Mouse (Mus musculus): ENCODE data around the gene Sesn3.

- TF ChIP-seq MAX (IDR thresholded peaks at IDR 0.05) (no peak), CTCF (IDR thresholded peaks at IDR 0.05; ENCODE audit: control insufficient read depth, insufficient read depth, insufficient read length) (no peak), CEBPB (IDR thresholded peaks at IDR 0.05; ENCODE audit: low read depth) (no peak), MYOG (IDR thresholded peaks at IDR 0.05; ENCODE audit: control insufficient read depth, extremely low read depth, insufficient read length) (no peak), MYOD1 (IDR thresholded peaks at IDR 0.05; ENCODE audit: control insufficient read depth, insufficient read length, low read depth) (no peak), USF1 (IDR thresholded peaks at IDR 0.05; ENCODE audit: low read depth) (no peak)
Observed at GRCm38 (mm10) chr9:14276481-14277287, 1.8 kb downstream of the Sesn3 start.

Measured in C2C12 (cell line).